Mouse (Mus musculus) heart, embryonic 15.5 days (tissue): ENCODE measurements around the gene Cdk14. TPM values are rescaled to one million over a fixed set of nuclear protein-coding genes. Genes with fewer than 3 reads are reported as not detected.

ENCODE experiments used
- ATAC-seq: fragments of 200-750 bp; cut with Nextera tagmentation; replicated peaks from 2 replicates; pipeline ENCODE4 v1.8.0; 2017; ENCODE audit warnings: low read depth, moderate TSS enrichment; ENCODE audit not compliant: insufficient number of reproducible peaks, insufficient read depth, low FRiP score
- H3K27ac ChIP-seq: fragments of 300-500 bp; sonication (generic); 2 replicates; pipeline ENCODE4 v1.5.1; 2015; ENCODE audit warnings: mild to moderate bottlenecking, inconsistent platforms
- H3K27me3 ChIP-seq: fragments of 300-500 bp; sonication (generic); 2 replicates; pipeline ENCODE4 v1.6.1; 2015; ENCODE audit warnings: inconsistent platforms
- H3K36me3 ChIP-seq: fragments of 300-500 bp; sonication (generic); 2 replicates; pipeline ENCODE4 v1.6.1; 2015; ENCODE audit warnings: mild to moderate bottlenecking, inconsistent platforms
- H3K4me1 ChIP-seq: fragments of 300-500 bp; sonication (generic); replicated peaks from 2 replicates; pipeline ENCODE4 v1.6.1; 2015; ENCODE audit warnings: inconsistent platforms
- H3K4me2 ChIP-seq: fragments of 300-500 bp; sonication (generic); 2 replicates; pipeline ENCODE4 v1.6.1; 2015; ENCODE audit warnings: inconsistent platforms, mild to moderate bottlenecking, moderate library complexity
- H3K4me3 ChIP-seq: fragments of 300-500 bp; sonication (generic); 2 replicates; pipeline ENCODE4 v1.5.1; 2015; ENCODE audit warnings: mild to moderate bottlenecking, inconsistent platforms
- H3K9ac ChIP-seq: fragments of 300-500 bp; sonication (generic); 2 replicates; pipeline ENCODE4 v1.6.1; 2015; ENCODE audit warnings: mild to moderate bottlenecking, inconsistent platforms
- H3K9me3 ChIP-seq: fragments of 300-500 bp; sonication (generic); replicated peaks from 2 replicates; pipeline ENCODE4 v1.6.1; 2016; ENCODE audit warnings: inconsistent platforms
- WGBS: fragments of 180-500 bp; shearing (Covaris S2); methylation state at CpG from one replicate; pipeline ENCODE4 v1.1.7; 2015; ENCODE audit warnings: mixed read lengths; 5-methylcytosine and 5-hydroxymethylcytosine counted together
- microRNA-seq: library from miRNA; unstranded; fragments of <30 nt; microRNA quantifications from one replicate; pipeline ENCODE4, GENCODE M21; 2016
- polyA plus RNA-seq: library from polyadenylated mRNA; unstranded; fragments of >200 nt; fragmentation: Nextera tagmentation; extraction: Ambion mirVana; gene quantifications from 2 replicates; pipeline ENCODE4 v1.2.1, GENCODE M21; 2015

Cdk14 gene
- polyA plus RNA-seq, 1 experiment from 2014 or later, result 12.0 TPM

DNA sequence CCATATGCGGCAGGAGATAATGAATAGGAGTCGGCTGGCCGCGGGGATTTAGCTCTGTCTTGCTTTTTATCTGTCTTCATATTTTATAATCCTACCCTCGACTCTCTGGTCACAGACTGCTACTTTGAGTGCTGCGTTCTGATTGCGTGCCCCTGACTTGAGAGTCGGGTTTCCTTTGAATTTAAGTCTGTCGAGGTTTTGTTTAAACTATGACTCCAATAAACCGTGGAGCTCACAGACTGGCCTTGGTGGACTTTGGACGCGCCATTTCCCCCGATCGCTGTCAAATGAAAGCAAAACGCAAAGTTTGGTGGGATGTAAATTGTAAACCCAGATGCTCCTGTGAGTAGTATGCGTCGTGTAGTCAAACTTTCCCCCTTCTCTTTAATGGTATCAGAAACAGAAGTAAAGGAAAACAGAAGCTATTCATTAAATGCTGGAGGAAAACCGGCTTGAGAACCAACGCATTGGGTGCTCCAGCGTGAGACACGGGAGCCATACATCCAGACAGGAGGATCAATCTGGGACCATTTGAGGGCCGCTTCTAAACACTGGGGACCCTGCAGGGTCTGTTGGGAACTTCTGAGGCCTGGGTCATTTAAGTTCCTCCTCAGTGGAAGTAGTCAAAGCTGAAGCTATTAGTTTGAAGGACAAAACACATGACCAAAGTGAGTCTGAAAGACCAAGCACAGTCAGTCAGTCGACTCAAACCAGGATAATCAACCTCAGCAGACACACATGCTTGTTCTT is 661.6 kb downstream of the Cdk14 start:
- Histone ChIP-seq H3K9ac (peak overlapping the region; percentile 91), H3K27ac (peak overlapping the region; percentile 98), H3K27me3 (no peaks in the 10 kb centered on the region), H3K36me3 (no peaks in the 10 kb centered on the region), H3K4me1 (peaks cover 21% of the 10 kb centered on the region), H3K4me3 (peak overlapping the region; percentile 82), H3K4me2 (peak overlapping the region; percentile 94), H3K9me3 (no peaks in the 10 kb centered on the region)
- WGBS, result 1% methylated on average over 23 of the region's 23 CpGs
- peak; percentile 12; the same call in 1 of the 2 replicates for ATAC-seq

GRCm38 (mm10) chr5:4757902-4758301 is 662.2 kb downstream of the Cdk14 start, which contains the start of gene Fzd1:
Gene Fzd1, minus strand, starts transcription at chr5:4758035.
- no peaks in the 10 kb centered on the region for H3K36me3 ChIP-seq
- ATAC-seq, result peak; percentile 93
- H3K4me2 ChIP-seq, result peak within 1 kb of the TSS; percentile 94
- H3K4me3 ChIP-seq, result peak within 1 kb of the TSS; percentile 82
- under 1% methylated on average over 32 of the region's 33 CpGs for WGBS
- H3K27me3 ChIP-seq, result no peaks in the 10 kb centered on the region
- H3K27ac ChIP-seq, result peak within 1 kb of the TSS; percentile 98
- H3K9me3 ChIP-seq, result no peaks in the 10 kb centered on the region
- peaks cover 21% of the 10 kb centered on the region for H3K4me1 ChIP-seq
- H3K9ac ChIP-seq, result peak within 1 kb of the TSS; percentile 91

GRCm38 (mm10) chr5:4756871-4757711 is 663.0 kb downstream of the Cdk14 start:
- under 1% methylated on average over 80 of the region's 80 CpGs for WGBS
- Histone ChIP-seq H3K27ac (peak overlapping the region; percentile 98), H3K36me3 (no peaks in the 10 kb centered on the region), H3K27me3 (no peaks in the 10 kb centered on the region), H3K4me2 (peak overlapping the region; percentile 94), H3K4me1 (peaks cover 21% of the 10 kb centered on the region), H3K9me3 (no peaks in the 10 kb centered on the region), H3K4me3 (peak overlapping the region; percentile 82), H3K9ac (peak overlapping the region; percentile 91)
- ATAC-seq, result peak; percentile 36

- no peaks in the 10 kb centered on the region for H3K27me3 ChIP-seq
- peak overlapping the region; percentile 91 for H3K9ac ChIP-seq
- no peaks in the 10 kb centered on the region for H3K36me3 ChIP-seq
- no peak for ATAC-seq
- H3K9me3 ChIP-seq, result no peaks in the 10 kb centered on the region
- peak overlapping the region; percentile 98 for H3K27ac ChIP-seq
- H3K4me1 ChIP-seq, result peaks cover 21% of the 10 kb centered on the region
- 4% methylated on average over 43 of the region's 43 CpGs for WGBS
- peak overlapping the region; percentile 82 for H3K4me3 ChIP-seq
- peak overlapping the region; percentile 94 for H3K4me2 ChIP-seq
Measured at GRCm38 (mm10) chr5:4756001-4756681, 664.0 kb downstream of the Cdk14 start.

DNA sequence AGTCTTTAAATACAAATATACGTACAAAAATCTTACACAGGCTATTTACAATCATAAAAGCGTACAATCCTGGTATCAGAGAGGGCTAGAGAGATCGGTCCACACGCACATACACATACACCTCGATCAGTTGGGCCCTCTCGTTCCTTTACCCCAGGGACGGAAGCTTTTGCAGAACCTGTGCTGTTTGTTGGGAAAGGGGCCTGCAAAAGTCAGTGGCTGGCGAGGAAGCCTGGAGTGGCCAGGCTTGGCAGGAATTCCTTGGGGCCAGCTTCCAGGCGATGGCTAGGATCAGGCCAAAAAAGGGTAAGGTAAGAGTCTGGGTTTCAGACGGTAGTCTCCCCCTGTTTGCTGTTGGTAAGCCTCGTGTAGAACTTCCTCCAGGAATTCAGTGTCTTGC is 664.8 kb downstream of the Cdk14 start:
- peak overlapping the region; percentile 94 for H3K4me2 ChIP-seq
- ATAC-seq, result no peak
- H3K4me1 ChIP-seq, result peaks cover 21% of the 10 kb centered on the region
- peak overlapping the region; percentile 91 for H3K9ac ChIP-seq
- H3K9me3 ChIP-seq, result no peaks in the 10 kb centered on the region
- H3K27ac ChIP-seq, result peak overlapping the region; percentile 31; the same call in 1 of the 2 replicates
- no peaks in the 10 kb centered on the region for H3K27me3 ChIP-seq
- H3K4me3 ChIP-seq, result peak overlapping the region; percentile 82
- no peaks in the 10 kb centered on the region for H3K36me3 ChIP-seq
- 35% methylated on average over 11 of the region's 11 CpGs for WGBS

- no peak for ATAC-seq
- Histone ChIP-seq H3K27me3 (no peaks in the 10 kb centered on the region), H3K4me2 (peak overlapping the region; percentile 94), H3K9ac (peak overlapping the region; percentile 91), H3K9me3 (no peaks in the 10 kb centered on the region), H3K4me3 (peak overlapping the region; percentile 82), H3K36me3 (no peaks in the 10 kb centered on the region), H3K27ac (no peak overlapping the region), H3K4me1 (peaks cover 21% of the 10 kb centered on the region)
- WGBS, result 27% methylated on average over 9 of the region's 9 CpGs
Measured at GRCm38 (mm10) chr5:4754701-4755281, 665.3 kb downstream of the Cdk14 start.

Small RNA genes lying within 50 kb of the gene (microRNA-seq; reads per million reads assigned to microRNA genes)
- gene Gm25037 (not detected), gene Gm44483 (not detected)

Other genes with a start within 250 kb of the Cdk14 start
- gene 1700015F17Rik, start 58.8 kb upstream of the Cdk14 start, polyA plus RNA-seq, result not detected in 2 replicates
- gene Cldn12, start 94.6 kb upstream of the Cdk14 start, polyA plus RNA-seq, result 9.9 and 11.4 TPM in 2 replicates
- gene Gtpbp10, start 139.2 kb upstream of the Cdk14 start, polyA plus RNA-seq, result 15.6 and 17.0 TPM in 2 replicates
- gene Gm8773, start 153.5 kb upstream of the Cdk14 start, polyA plus RNA-seq, result 1.2 and 1.3 TPM in 2 replicates
- 1.6 and 1.9 TPM in 2 replicates for gene Cfap69, start 243.9 kb upstream of the Cdk14 start, polyA plus RNA-seq